Mouse (Mus musculus): ENCODE data around the gene Ly6g5c.

The Ly6g5c gene

GRCm38 (mm10) chr17:35108097-35108496 is at the start of gene Ly6g5c:
Gene Ly6g5c (plus strand): TSS chr17:35108279.
- in situ Hi-C loops (cut with MboI; ENCODE audit: unreplicated experiment in 2 of 2), result loop anchor here (5.0 to 10.0 kb wide), 2 partner anchors 46 to 83 kb away; partner anchors contain the start of gene Sapcd1 (in 1 of the 2)

DNA sequence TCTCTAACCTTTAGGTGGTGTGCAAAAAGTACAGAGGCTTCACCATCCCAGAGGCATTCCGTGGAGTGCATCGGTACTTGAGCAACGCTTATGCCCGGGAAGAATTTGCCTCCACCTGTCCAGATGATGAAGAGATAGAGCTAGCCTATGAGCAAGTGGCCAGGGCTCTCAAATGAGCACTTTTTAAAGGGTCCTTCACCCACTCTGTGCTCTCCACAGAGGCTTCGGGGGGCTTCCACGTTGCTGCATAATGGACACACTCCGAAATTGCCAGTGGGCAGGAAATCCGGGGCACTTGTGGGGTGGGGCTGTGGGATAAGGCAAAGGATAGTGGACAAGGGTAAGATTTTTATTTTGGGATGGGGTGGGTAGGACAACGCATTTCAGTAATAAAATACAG is 49.8 kb upstream of the Ly6g5c start:
- in situ Hi-C loops (cut with MboI; ENCODE audit: unreplicated experiment in 2 of 2), result loop anchor here in 1 of 2 experiments (5.0 kb wide), 1 partner anchor 36 kb away; no protein-coding TSS in a partner anchor

GRCm38 (mm10) chr17:35058911-35059892 is 48.9 kb upstream of the Ly6g5c start, which contains the start of gene Ddah2:
Gene Ddah2 (plus strand): TSS chr17:35059035.
- in situ Hi-C loops (cut with MboI; ENCODE audit: unreplicated experiment in 2 of 2), result loop anchor here in 1 of 2 experiments (5.0 kb wide), 1 partner anchor 37 kb away; no protein-coding TSS in a partner anchor

GRCm38 (mm10) chr17:35060071-35060470 is 48.0 kb upstream of the Ly6g5c start:
- in situ Hi-C loops (cut with MboI; ENCODE audit: unreplicated experiment in 2 of 2), result loop anchor here (5.0 kb wide), 2 partner anchors 38 to 47 kb away; partner anchors contain the start of gene Ly6g5c (in 1 of the 2)

DNA sequence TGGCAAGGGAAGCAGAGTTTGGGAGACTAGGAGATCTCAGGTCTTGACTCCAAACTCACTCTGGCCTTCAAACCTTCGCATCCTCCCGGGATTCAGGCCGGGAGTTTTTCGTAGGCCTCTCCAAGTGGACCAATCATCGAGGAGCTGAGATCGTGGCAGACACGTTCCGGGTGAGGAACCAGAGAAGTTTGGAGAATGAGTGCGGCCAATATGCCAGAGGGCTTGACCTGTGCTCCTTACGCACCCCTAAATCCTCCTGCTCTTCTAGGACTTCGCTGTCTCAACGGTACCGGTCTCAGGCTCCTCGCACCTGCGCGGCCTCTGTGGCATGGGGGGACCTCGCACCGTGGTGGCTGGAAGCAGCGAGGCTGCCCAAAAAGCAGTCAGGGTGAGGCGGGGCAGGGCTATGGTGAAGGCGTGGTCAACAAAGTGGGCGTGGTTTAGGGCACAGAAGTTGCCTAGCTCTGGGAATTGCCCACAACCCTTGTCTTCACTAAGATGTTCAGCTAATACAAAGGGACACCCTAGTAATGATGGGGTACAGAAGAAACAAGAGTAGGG is 47.3 kb upstream of the Ly6g5c start:
- in situ Hi-C loops (cut with MboI; ENCODE audit: unreplicated experiment in 2 of 2), result loop anchor here (5.0 kb wide), 2 partner anchors 39 to 46 kb away; partner anchors contain the start of gene Ly6g5c (in 1 of the 2)

GRCm38 (mm10) chr17:35061299-35061698 is 46.8 kb upstream of the Ly6g5c start:
- in situ Hi-C loops (cut with MboI; ENCODE audit: unreplicated experiment in 2 of 2), result loop anchor here (5.0 kb wide), 2 partner anchors 39 to 46 kb away; partner anchors contain the start of gene Ly6g5c (in 1 of the 2)

DNA sequence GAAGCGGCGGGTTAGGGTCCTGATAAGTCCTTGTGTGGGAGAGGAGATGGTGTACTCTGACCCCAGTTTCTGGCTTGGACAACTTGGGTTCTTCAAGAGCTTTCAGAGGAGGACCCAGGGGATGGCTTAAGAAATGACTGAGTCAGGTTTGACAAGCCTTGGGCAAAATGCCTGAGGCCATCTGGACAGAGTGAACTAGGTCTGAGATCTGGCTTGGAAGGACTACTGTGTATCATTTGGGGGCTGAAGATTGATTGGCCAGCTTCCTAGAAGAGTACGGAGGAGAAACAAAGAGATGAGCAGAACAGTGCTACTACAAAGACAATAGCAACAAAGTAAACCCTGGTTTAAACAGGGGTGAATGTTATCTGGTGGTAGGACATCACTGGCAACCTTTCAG is 44.6 kb upstream of the Ly6g5c start:
- in situ Hi-C loops (cut with MboI; ENCODE audit: unreplicated experiment in 2 of 2), result loop anchor here (5.0 kb wide), 2 partner anchors 41 to 44 kb away; partner anchors contain the start of gene Ly6g5c (in 1 of the 2)

GRCm38 (mm10) chr17:35064378-35064877 is 43.7 kb upstream of the Ly6g5c start:
- in situ Hi-C loops (cut with MboI; ENCODE audit: unreplicated experiment in 2 of 2), result loop anchor here (5.0 kb wide), 2 partner anchors 42 to 43 kb away; partner anchors contain the start of gene Ly6g5c (in 1 of the 2)

DNA sequence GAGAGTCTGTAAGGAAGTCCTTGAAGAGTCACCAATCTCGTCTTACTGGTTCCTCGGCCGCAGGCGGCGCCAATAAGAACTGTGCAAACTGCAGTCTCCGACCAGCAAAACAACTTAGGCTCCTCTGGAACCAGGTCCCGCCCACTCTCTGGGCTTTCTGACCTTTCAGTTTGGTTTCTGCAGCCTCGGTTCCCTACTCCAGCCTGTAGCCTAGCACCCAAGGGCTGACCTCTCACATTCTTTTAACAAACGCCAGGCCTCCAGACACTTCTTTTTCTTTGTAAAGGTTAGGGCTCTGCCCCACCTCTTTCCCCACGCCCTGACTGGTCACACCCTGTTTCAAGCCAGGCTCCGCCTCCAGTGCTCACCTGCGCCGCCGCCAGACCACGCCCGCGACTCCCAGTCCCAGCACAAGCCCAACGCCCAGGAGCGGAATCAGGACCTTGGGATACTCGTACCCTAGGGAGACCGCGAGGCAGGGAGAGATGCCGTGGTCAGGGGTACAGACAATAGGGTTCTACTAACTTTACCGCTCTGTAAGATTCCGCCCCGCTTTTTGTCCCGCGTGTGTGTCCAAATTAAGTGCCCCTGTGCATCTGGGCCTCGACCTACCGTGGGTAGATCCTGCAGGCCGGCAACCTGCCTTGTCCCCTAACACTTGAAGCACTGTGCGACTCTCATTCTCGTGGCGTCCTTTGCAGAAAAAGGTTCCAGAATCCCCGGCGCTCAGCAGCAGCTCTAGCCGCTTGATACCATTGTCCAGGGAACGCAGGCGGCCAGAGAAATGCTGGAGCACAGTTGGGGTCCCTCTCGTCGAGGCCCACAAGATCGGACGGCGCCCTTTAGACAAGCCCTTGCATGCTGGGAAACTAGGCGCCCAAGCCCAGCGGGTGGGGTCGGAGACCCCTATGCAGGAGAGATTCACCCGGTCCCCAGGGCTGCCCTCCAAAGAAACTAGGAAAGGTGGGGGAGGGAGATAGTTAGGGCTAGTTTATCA is 42.8 kb upstream of the Ly6g5c start, which contains the start of gene Ly6g6c:
Gene Ly6g6c (plus strand): TSS at position 438 of the 997 bp plus-strand sequence.
- in situ Hi-C loops (cut with MboI; ENCODE audit: unreplicated experiment in 2 of 2), result loop anchor here (5.0 kb wide), 3 partner anchors 42 to 47 kb away; partner anchors contain the start of gene Ly6g5c (in 1 of the 2)

GRCm38 (mm10) chr17:35066084-35066483 is 42.0 kb upstream of the Ly6g5c start, which contains the start of gene Mpig6b:
Gene Mpig6b (minus strand): TSS chr17:35066184.
- in situ Hi-C loops (cut with MboI; ENCODE audit: unreplicated experiment in 2 of 2), result loop anchor here in 1 of 2 experiments (5.0 kb wide), 1 partner anchor 46 kb away; no protein-coding TSS in a partner anchor

- in situ Hi-C loops (cut with MboI; ENCODE audit: unreplicated experiment in 2 of 2), result loop anchor here in 1 of 2 experiments (5.0 kb wide), 1 partner anchor 44 kb away; no protein-coding TSS in a partner anchor
Observed at GRCm38 (mm10) chr17:35068213-35068914, 39.7 kb upstream of the Ly6g5c start.

DNA sequence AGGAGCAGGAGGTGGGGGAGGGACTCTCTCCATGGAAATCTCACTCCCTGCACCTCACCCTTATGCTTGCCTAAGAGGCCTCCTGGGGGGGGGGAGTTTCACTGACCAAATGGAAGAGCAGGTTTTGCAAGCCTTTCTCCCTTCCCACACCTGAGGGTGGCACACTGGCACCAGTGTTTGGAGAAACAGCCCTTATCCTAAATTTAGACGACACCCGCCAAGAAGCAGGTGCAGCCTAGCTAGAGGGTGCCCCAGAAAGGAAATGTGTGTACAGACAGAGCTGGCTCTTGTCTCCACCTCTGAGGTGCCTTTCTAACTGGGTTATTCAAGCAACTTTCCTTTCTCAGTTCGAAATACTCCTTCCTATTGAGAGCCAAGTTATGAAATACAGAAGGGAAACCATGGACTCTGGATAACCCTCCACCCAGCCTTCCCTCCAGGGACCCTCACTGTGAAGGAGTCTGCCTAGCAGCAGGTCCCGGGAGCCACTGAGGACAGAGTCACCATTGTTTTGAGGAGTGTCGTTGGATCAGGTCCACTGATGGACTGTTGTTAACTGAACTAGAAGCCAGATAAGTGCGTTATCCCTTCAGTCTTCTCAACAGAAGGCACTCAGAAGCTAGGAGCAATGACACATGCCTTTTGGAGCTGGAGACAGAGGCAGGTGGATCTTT is 37.4 kb upstream of the Ly6g5c start:
- in situ Hi-C loops (cut with MboI; ENCODE audit: unreplicated experiment in 2 of 2), result no loop called here

DNA sequence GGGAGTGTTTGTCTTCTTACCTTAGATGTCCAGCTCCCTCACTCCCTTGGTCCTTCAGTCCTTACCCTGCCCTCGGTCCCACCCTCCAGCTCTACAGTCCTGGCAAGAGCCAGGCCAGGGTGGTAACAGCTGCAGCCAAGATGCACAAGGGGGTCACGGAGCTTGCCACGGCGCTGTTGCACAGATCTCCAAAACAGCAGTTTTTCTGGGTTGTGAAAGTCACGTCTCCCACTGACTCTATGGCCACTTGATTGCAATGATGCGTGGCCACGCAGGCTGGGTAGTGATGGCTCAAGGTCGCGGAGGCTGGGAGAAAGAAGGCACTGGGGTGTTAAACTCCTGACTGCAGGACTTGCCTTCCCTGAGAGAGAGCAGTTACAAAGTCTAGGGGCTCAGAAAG is 36.6 kb upstream of the Ly6g5c start:
- in situ Hi-C loops (cut with MboI; ENCODE audit: unreplicated experiment in 2 of 2), result no loop called here

- in situ Hi-C loops (cut with MboI; ENCODE audit: unreplicated experiment in 2 of 2), result no loop called here
Observed at GRCm38 (mm10) chr17:35074097-35074496, 34.0 kb upstream of the Ly6g5c start.

DNA sequence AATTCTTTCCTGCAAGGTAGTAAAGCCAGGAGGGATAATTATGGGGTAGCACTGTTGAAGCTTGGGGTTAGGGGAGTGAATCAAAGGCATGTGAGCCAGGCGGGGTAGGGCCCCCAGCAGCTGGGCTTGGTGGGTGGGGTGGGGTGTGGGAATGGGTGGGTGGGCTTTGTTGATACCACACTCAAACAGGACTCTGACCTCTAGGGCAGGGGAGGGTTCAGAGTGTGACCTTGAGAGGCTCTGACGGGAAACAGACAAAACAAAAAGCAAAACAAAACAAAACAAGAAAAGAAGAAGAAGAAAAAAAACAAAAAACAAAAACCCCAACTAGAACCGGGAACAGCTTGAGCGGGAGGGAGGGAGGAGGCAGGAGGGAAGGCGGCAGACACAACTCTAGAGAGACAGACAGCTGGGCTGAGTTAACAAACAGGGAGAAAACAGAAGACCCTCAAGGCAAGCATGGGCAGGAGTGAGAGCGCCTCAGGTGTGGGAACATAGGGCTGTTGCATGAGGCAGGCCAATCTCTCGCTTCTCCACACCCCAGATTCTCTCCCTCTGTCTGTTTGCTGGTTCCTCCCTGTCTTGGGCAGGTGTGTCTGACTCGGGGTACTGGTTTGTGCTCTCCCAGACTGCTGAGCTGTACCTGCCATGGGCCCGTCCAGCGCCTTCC is 31.4 kb upstream of the Ly6g5c start, which contains the start of gene Ly6g6e:
Gene Ly6g6e (plus strand): TSS at position 396 of the 670 bp plus-strand sequence.
- in situ Hi-C loops (cut with MboI; ENCODE audit: unreplicated experiment in 2 of 2), result loop anchor here in 1 of 2 experiments (25.0 kb wide), 1 partner anchor 214 kb away; the partner anchor contains the start of genes Cfb, Nelfe and Skiv2l

GRCm38 (mm10) chr17:35077285-35077684 is 30.8 kb upstream of the Ly6g5c start:
- in situ Hi-C loops (cut with MboI; ENCODE audit: unreplicated experiment in 2 of 2), result loop anchor here in 1 of 2 experiments (25.0 kb wide), 1 partner anchor 215 kb away; the partner anchor contains the start of genes Cfb, Nelfe and Skiv2l

GRCm38 (mm10) chr17:35077786-35078233 is 30.3 kb upstream of the Ly6g5c start, which contains the start of gene Ly6g6d:
Gene Ly6g6d (minus strand): TSS chr17:35078065.
- in situ Hi-C loops (cut with MboI; ENCODE audit: unreplicated experiment in 2 of 2), result loop anchor here in 1 of 2 experiments (25.0 kb wide), 1 partner anchor 216 kb away; the partner anchor contains the start of genes Cfb, Nelfe and Skiv2l
